Mouse (Mus musculus): Measurements from ENCODE around the gene Pea15a. TPM values are rescaled to one million over a fixed set of nuclear protein-coding genes. Genes with fewer than 3 reads are reported as not detected.

The Pea15a gene
- total RNA-seq, 2 experiments from 2014 or later: 0.50 TPM; not detected in 1

Other genes starting within 250 kb of the Pea15a start
- 1.6 and 1.9 TPM in 2 replicates for gene Vangl2, start 178.4 kb downstream of the Pea15a start, total RNA-seq (2014; fragmentation: Nextera tagmentation)
- gene Vangl2, start 178.4 kb downstream of the Pea15a start, total RNA-seq (2017): 0.42 and 2.6 TPM in 2 replicates
- not detected in 2 replicates for gene Nhlh1, start 149.2 kb downstream of the Pea15a start, total RNA-seq (2014; fragmentation: Nextera tagmentation)
- not detected in 2 replicates for gene Nhlh1, start 149.2 kb downstream of the Pea15a start, total RNA-seq (2017)
- gene Copa, start 124.3 kb downstream of the Pea15a start, total RNA-seq (2014; fragmentation: Nextera tagmentation): 107 and 133 TPM in 2 replicates
- gene Copa, start 124.3 kb downstream of the Pea15a start, total RNA-seq (2017): 107 and 114 TPM in 2 replicates
- gene Ncstn, start 124.0 kb downstream of the Pea15a start, total RNA-seq (2014; fragmentation: Nextera tagmentation): 42.0 and 57.3 TPM in 2 replicates
- 19.7 and 24.6 TPM in 2 replicates for gene Ncstn, start 124.0 kb downstream of the Pea15a start, total RNA-seq (2017)
- 31.6 and 53.9 TPM in 2 replicates for gene Pex19, start 80.0 kb downstream of the Pea15a start, total RNA-seq (2014; fragmentation: Nextera tagmentation)
- gene Pex19, start 80.0 kb downstream of the Pea15a start, total RNA-seq (2017): 45.1 and 48.2 TPM in 2 replicates
- 106 and 110 TPM in 2 replicates for gene Dcaf8, start 58.7 kb downstream of the Pea15a start, total RNA-seq (2014; fragmentation: Nextera tagmentation)
- gene Dcaf8, start 58.7 kb downstream of the Pea15a start, total RNA-seq (2017): 132 and 142 TPM in 2 replicates
- not detected in 2 replicates for gene Casq1, start 13.1 kb upstream of the Pea15a start, total RNA-seq (2014; fragmentation: Nextera tagmentation)
- gene Casq1, start 13.1 kb upstream of the Pea15a start, total RNA-seq (2017): not detected in 2 replicates
- gene Atp1a4, start 51.6 kb upstream of the Pea15a start, total RNA-seq (2014; fragmentation: Nextera tagmentation): not detected in 2 replicates
- gene Atp1a4, start 51.6 kb upstream of the Pea15a start, total RNA-seq (2017): not detected in 2 replicates
- 9.3 and 23.6 TPM in 2 replicates for gene Igsf8, start 54.8 kb upstream of the Pea15a start, total RNA-seq (2014; fragmentation: Nextera tagmentation)
- gene Igsf8, start 54.8 kb upstream of the Pea15a start, total RNA-seq (2017): 9.7 and 16.4 TPM in 2 replicates
- not detected in 2 replicates for gene Atp1a2, start 91.3 kb upstream of the Pea15a start, total RNA-seq (2014; fragmentation: Nextera tagmentation)
- gene Atp1a2, start 91.3 kb upstream of the Pea15a start, total RNA-seq (2017): not detected in 2 replicates
- gene Kcnj9, start 122.5 kb upstream of the Pea15a start, total RNA-seq (2014; fragmentation: Nextera tagmentation): not detected in 2 replicates
- not detected in 2 replicates for gene Kcnj9, start 122.5 kb upstream of the Pea15a start, total RNA-seq (2017)
- gene Kcnj10, start 134.4 kb upstream of the Pea15a start, total RNA-seq (2014; fragmentation: Nextera tagmentation): not detected in 2 replicates
- gene Kcnj10, start 134.4 kb upstream of the Pea15a start, total RNA-seq (2017): 0.15 and 0.75 TPM in 2 replicates
- gene Pigm, start 169.7 kb upstream of the Pea15a start, total RNA-seq (2014; fragmentation: Nextera tagmentation): 12.9 and 18.2 TPM in 2 replicates
- gene Pigm, start 169.7 kb upstream of the Pea15a start, total RNA-seq (2017): 16.4 and 16.8 TPM in 2 replicates